17 mouse cellular contexts compared by ENCODE assay signal in genomic region chr17:3433521-3434271, GRCm38 (mm10).
A peak's percentile ranks its signal among the peaks of the same experiment; 100 is the strongest.
DNase-seq lines count a peak whose midpoint lies in the region; ATAC-seq and TF ChIP-seq lines count a peak whose summit lies in the region.
"Had no signal": no experiment of that assay in that cellular context is flagged by ENCODE, and none has a peak within 500 bp of the region (broad histone marks: within the 10 kb centered on the region; RNA-seq: fewer than 3 reads in every experiment).

No protein-coding gene starts in this region.

- no peak overlapping the region for H3K4me3 ChIP-seq in forebrain, postnatal 0 days (ENCODE audit: low read depth, low read length)
- no peak overlapping the region for H3K4me3 ChIP-seq in forebrain, embryonic 16.5 days (replicated peaks; ENCODE audit: low read length)
- H3K4me3 ChIP-seq in kidney, embryonic 15.5 days (replicated peaks): no peak overlapping the region
- H3K4me3 ChIP-seq in midbrain, postnatal 0 days (ENCODE audit: low read depth, low read length): no peak overlapping the region
- H3K4me3 ChIP-seq in midbrain, embryonic 15.5 days: no peak overlapping the region
- no peak overlapping the region for H3K4me3 ChIP-seq in stomach, postnatal 0 days (ENCODE audit: low read depth, low read length)
- H3K4me3 ChIP-seq: forebrain, embryonic 10.5 days; megakaryocyte, embryonic 14.5 days; neural tube, embryonic 12.5 days had no signal

- no peak for TF ChIP-seq EP300 in stomach, postnatal 0 days (optimal IDR thresholded peaks at IDR 0.05)

- H3K36me3 ChIP-seq in forebrain, postnatal 0 days (ENCODE audit: insufficient read depth): peaks cover 14% of the 10 kb centered on the region
- H3K36me3 ChIP-seq in forebrain, embryonic 16.5 days (ENCODE audit: control insufficient read depth, insufficient read depth): no peaks in the 10 kb centered on the region; the same call in 1 of the 2 replicates
- H3K36me3 ChIP-seq in kidney, embryonic 15.5 days: no peaks in the 10 kb centered on the region
- no peaks in the 10 kb centered on the region for H3K36me3 ChIP-seq in midbrain, postnatal 0 days (ENCODE audit: insufficient read depth, low read length)
- no peaks in the 10 kb centered on the region for H3K36me3 ChIP-seq in midbrain, embryonic 15.5 days (replicated peaks)
- H3K36me3 ChIP-seq in stomach, postnatal 0 days (ENCODE audit: control insufficient read depth, insufficient read depth, low read length): no peaks in the 10 kb centered on the region; the same call in 1 of the 2 replicates
- H3K36me3 ChIP-seq: forebrain, embryonic 10.5 days; neural tube, embryonic 12.5 days had no signal

- ATAC-seq in forebrain, postnatal 0 days: no peak
- no peak for ATAC-seq in forebrain, embryonic 16.5 days
- peak; percentile 61; the same call in 1 of the 2 replicates for ATAC-seq in kidney, embryonic 15.5 days (replicated peaks; ENCODE audit: low FRiP score)
- ATAC-seq in midbrain, postnatal 0 days (ENCODE audit: low FRiP score): no peak
- no peak for ATAC-seq in midbrain, embryonic 15.5 days (replicated peaks)
- 0 out of 2 replicates have a peak, but pooled peaks have one; percentile 24 for ATAC-seq in stomach, postnatal 0 days (ENCODE audit: low FRiP score, low TSS enrichment)

- H3K4me1 ChIP-seq in forebrain, postnatal 0 days (ENCODE audit: insufficient read depth): 0 out of 2 replicates have a peak, but pooled peaks cover 5% of the 10 kb centered on the region
- H3K4me1 ChIP-seq in forebrain, embryonic 16.5 days (replicated peaks; ENCODE audit: control insufficient read depth, insufficient read depth, low read length): peaks cover 9% of the 10 kb centered on the region
- peaks cover 10% of the 10 kb centered on the region; the same call in 1 of the 2 replicates for H3K4me1 ChIP-seq in kidney, embryonic 15.5 days
- H3K4me1 ChIP-seq in midbrain, postnatal 0 days (ENCODE audit: insufficient read depth, low read length): no peaks in the 10 kb centered on the region
- no peaks in the 10 kb centered on the region for H3K4me1 ChIP-seq in midbrain, embryonic 15.5 days
- no peaks in the 10 kb centered on the region for H3K4me1 ChIP-seq in stomach, postnatal 0 days (replicated peaks; ENCODE audit: control insufficient read depth, insufficient read depth)
- H3K4me1 ChIP-seq: megakaryocyte, embryonic 14.5 days; neural tube, embryonic 12.5 days had no signal

- no peaks in the 10 kb centered on the region for H3K9me3 ChIP-seq in forebrain, postnatal 0 days (ENCODE audit: low read length)
- H3K9me3 ChIP-seq in forebrain, embryonic 16.5 days (ENCODE audit: control insufficient read depth, low read length): no peaks in the 10 kb centered on the region
- H3K9me3 ChIP-seq in kidney, embryonic 15.5 days (replicated peaks): no peaks in the 10 kb centered on the region
- no peaks in the 10 kb centered on the region for H3K9me3 ChIP-seq in midbrain, postnatal 0 days (ENCODE audit: low read length)
- H3K9me3 ChIP-seq in midbrain, embryonic 15.5 days: no peaks in the 10 kb centered on the region
- H3K9me3 ChIP-seq in stomach, postnatal 0 days (ENCODE audit: control insufficient read depth, low read length): no peaks in the 10 kb centered on the region
- H3K9me3 ChIP-seq: forebrain, embryonic 10.5 days; megakaryocyte, embryonic 14.5 days; neural tube, embryonic 12.5 days had no signal

- no peaks in the 10 kb centered on the region for H3K27me3 ChIP-seq in forebrain, postnatal 0 days (ENCODE audit: insufficient read depth, low read length)
- H3K27me3 ChIP-seq in forebrain, embryonic 16.5 days (replicated peaks; ENCODE audit: control insufficient read depth, insufficient read depth, low read length): no peaks in the 10 kb centered on the region
- H3K27me3 ChIP-seq in kidney, embryonic 15.5 days: no peaks in the 10 kb centered on the region
- H3K27me3 ChIP-seq in midbrain, postnatal 0 days (ENCODE audit: insufficient read depth, low read length): no peaks in the 10 kb centered on the region
- H3K27me3 ChIP-seq in midbrain, embryonic 15.5 days (replicated peaks): no peaks in the 10 kb centered on the region
- no peaks in the 10 kb centered on the region for H3K27me3 ChIP-seq in stomach, postnatal 0 days (ENCODE audit: control insufficient read depth, insufficient read depth, low read length)
- H3K27me3 ChIP-seq: neural tube, embryonic 12.5 days had no signal

- TF ChIP-seq CTCF in forebrain, postnatal 0 days (IDR thresholded peaks at IDR 0.05; ENCODE audit: low read depth): peak; percentile 15; the same call in 1 of the 2 replicates
- peak; percentile 48 for TF ChIP-seq CTCF in midbrain, postnatal 0 days (IDR thresholded peaks at IDR 0.05)
- peak; percentile 58 for TF ChIP-seq CTCF in stomach, postnatal 0 days (IDR thresholded peaks at IDR 0.05; ENCODE audit: low read depth)

- 96% methylated on average over 3 of the region's 3 CpGs for WGBS in forebrain, postnatal 0 days
- WGBS in forebrain, embryonic 16.5 days: 94% methylated on average over 3 of the region's 3 CpGs
- 74% methylated on average over 3 of the region's 3 CpGs for WGBS in kidney, embryonic 15.5 days
- 93% methylated on average over 3 of the region's 3 CpGs for WGBS in midbrain, postnatal 0 days
- 91% methylated on average over 3 of the region's 3 CpGs for WGBS in midbrain, embryonic 15.5 days
- WGBS in stomach, postnatal 0 days: 90% methylated on average over 3 of the region's 3 CpGs

- H3K4me2 ChIP-seq in forebrain, postnatal 0 days (ENCODE audit: low read depth): no peak overlapping the region
- no peak overlapping the region for H3K4me2 ChIP-seq in forebrain, embryonic 16.5 days (ENCODE audit: low read length)
- H3K4me2 ChIP-seq in kidney, embryonic 15.5 days: no peak overlapping the region
- H3K4me2 ChIP-seq in midbrain, postnatal 0 days (ENCODE audit: low read depth, low read length, poor library complexity, severe bottlenecking): no peak overlapping the region
- no peak overlapping the region for H3K4me2 ChIP-seq in midbrain, embryonic 15.5 days
- no peak overlapping the region for H3K4me2 ChIP-seq in stomach, postnatal 0 days (replicated peaks; ENCODE audit: low read depth)
- H3K4me2 ChIP-seq: heart, embryonic 11.5 days; neural tube, embryonic 12.5 days had no signal

- no peak overlapping the region for H3K27ac ChIP-seq in forebrain, postnatal 0 days (ENCODE audit: low read depth, low read length)
- H3K27ac ChIP-seq in forebrain, embryonic 16.5 days (ENCODE audit: low read length): no peak overlapping the region
- no peak overlapping the region for H3K27ac ChIP-seq in kidney, embryonic 15.5 days
- no peak overlapping the region for H3K27ac ChIP-seq in midbrain, postnatal 0 days (ENCODE audit: low read depth, low read length)
- H3K27ac ChIP-seq in midbrain, embryonic 15.5 days: no peak overlapping the region
- H3K27ac ChIP-seq in stomach, postnatal 0 days (replicated peaks): no peak overlapping the region
- H3K27ac ChIP-seq: forebrain, embryonic 10.5 days; neural tube, embryonic 12.5 days had no signal

- no peak for DNase-seq in forebrain, postnatal 0 days
- no peak for DNase-seq in kidney, adult 11 months
- no peak for DNase-seq in midbrain, postnatal 0 days (ENCODE audit: low spot score)
- no peak for DNase-seq in stomach, postnatal 0 days (ENCODE audit: low spot score)
- DNase-seq in right cerebral cortex, postnatal 14 days: no peak
- DNase-seq: cerebellum, adult 9-10 months; gastrocnemius, postnatal 25 days; kidney, postnatal 36 days; lung, adult 2 months; thymus, postnatal 36 days had no signal

- H3K9ac ChIP-seq in forebrain, postnatal 0 days: no peak overlapping the region
- no peak overlapping the region for H3K9ac ChIP-seq in forebrain, embryonic 16.5 days (replicated peaks; ENCODE audit: low read depth, low read length)
- no peak overlapping the region for H3K9ac ChIP-seq in kidney, embryonic 15.5 days
- no peak overlapping the region for H3K9ac ChIP-seq in midbrain, postnatal 0 days (replicated peaks; ENCODE audit: low read length, poor library complexity, severe bottlenecking)
- no peak overlapping the region for H3K9ac ChIP-seq in midbrain, embryonic 15.5 days
- no peak overlapping the region for H3K9ac ChIP-seq in stomach, postnatal 0 days (ENCODE audit: low read length)
- H3K9ac ChIP-seq: neural tube, embryonic 12.5 days had no signal

Comparison
In these comparisons a context has a peak if more than half of its experiments do, and no peak if none do; other contexts are left out.
1. ATAC-seq: peak in kidney, embryonic 15.5 days (single experiment) and stomach, postnatal 0 days (single experiment); none in forebrain, postnatal 0 days (single experiment), forebrain, embryonic 16.5 days (single experiment), midbrain, postnatal 0 days (single experiment) and midbrain, embryonic 15.5 days (single experiment).
2. Peak in every context shown above with its lines, with median percentiles within 50 percentile points of each other: CTCF ChIP-seq.